Mouse (Mus musculus) natural killer cell, adult 2 months (primary cell): ENCODE data around the gene Gm11172.
A peak's percentile ranks its signal among the peaks of the same experiment; 100 is the strongest.

Source experiments
- DNase-seq, 2 experiments: peaks; one replicate each; pipeline ENCODE4 v3.0.0; 2022; ENCODE audit warnings: low spot score in 2 of 2

The Gm11172 gene

DNA sequence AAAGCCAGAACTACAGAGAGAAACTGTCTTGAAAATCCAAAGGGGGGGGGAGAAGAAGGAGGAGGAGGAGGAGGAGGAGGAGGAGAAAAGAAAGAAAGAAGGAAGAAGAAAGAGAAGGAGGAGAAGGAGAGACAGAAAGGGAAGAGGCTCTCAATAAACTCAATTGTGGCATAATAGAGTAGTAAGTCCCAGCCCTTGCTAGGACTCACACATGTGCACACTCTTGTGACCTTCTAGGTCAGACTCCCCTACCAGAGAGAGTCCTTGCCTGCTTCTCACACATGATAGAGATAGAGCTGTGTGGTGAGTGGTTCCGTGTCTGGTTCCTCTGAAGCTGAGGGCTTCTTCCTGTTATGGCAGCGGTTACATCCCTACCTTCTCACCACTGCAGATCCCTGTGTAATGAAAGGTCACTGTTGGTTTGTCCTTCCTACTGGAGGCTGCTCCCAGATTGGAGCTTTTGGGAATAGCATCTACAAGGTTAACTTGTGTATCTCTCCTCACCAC is at the start of gene Gm11172:
Gene Gm11172, plus strand, starts transcription at position 51 of the 507 bp plus-strand sequence.
- DNase-seq: no peak

DNA sequence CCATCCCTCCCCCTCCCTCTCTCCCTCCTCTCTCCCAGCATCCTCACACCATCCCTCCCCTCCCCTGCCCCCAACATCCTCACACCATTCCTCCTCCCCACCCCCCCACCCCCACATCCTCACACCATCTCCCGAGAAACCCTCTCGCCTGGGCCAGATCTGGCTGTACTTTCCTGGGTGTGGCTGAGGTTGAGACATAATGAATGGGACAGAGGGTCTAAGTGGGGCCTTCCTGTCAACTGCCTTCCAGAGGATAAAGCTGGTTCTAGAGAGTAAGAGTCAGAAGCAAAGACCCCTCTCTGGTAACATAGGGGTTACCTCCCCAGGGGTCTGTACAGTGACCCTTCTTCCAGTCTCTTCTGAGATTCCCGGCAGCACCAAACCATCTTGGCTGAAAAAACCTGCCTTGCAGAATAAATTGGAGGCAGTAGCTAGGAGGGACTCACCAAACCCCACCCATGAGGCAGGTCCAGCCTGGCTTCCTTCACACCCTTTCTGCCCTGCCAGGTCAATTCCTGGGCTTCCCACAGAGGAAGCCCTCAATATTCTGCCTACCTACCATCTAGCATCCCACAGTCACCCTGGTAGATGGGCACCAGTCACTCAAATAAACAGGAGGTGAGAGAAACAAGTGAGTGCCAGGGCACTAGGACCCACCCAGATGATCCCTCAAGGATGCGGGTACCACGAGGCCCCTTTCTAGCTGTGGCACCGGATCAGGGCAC is 49.0 kb upstream of the Gm11172 start:
- no peak for DNase-seq

DNA sequence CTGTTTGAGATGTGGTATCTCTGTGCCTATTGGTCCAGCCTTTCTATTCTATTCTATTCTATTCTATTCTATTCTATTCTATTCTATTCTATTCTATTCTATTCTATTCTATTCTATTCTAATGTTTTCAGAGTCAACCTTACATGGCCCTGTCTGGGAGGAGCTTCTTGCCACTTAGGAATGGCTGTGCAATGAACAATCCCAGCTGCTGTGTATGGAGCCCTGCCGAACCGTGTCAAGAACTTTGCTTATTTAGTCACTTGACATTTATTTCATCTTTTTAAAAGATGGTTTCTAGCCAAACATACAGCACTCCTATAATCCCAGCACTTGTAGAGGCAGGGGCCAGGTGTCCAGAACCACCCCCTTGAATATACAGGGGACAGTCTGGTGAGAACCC is 48.4 kb upstream of the Gm11172 start:
- DNase-seq: no peak

DNA sequence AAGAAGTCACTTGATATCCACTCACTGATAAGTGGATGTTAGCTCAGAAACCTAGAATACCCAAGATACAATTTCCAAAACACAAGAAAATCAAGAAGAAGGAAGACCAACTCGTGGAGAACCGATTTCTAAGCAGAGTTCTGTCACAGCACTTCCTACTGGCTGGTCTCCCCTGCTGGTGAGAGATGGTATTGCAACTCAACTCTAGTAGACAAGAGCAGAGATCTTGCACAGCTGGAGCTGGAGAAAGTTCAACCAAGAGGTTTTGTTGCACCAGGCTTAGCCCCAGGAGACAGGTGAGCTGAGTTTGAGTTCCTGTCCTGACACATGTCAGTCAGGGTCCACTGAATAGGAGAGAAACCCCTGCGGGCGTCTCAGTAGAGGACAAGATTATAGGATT is 45.6 kb upstream of the Gm11172 start:
- DNase-seq: peak; percentile 69 to 79

DNA sequence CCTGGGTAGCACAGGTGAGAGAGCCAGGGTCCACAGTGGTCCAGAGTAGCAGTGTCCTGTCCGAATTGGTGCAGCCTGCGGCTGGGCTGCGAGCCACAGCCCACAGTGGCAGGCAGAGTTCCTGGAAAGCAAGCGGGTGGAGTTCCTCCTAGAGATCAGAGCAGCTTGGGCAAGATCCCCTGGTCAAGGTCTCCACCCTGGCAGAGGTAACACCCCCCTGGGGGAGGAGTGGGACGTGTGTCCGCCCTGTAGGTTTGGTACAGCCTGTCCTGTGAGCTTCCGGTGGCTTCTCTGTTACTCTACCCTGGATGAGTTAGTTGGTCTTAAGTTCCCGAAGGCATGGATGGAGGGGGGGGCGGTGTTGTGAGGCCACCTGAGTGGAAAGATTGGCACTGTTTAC is 43.9 kb upstream of the Gm11172 start:
- peak; percentile 47 to 58 for DNase-seq

- peak; percentile 35 to 37 for DNase-seq
Measured at GRCm38 (mm10) chr16:10769661-10770060, 43.1 kb upstream of the Gm11172 start.

GRCm38 (mm10) chr16:10770531-10771325 is 42.0 kb upstream of the Gm11172 start:
- no peak for DNase-seq

DNA sequence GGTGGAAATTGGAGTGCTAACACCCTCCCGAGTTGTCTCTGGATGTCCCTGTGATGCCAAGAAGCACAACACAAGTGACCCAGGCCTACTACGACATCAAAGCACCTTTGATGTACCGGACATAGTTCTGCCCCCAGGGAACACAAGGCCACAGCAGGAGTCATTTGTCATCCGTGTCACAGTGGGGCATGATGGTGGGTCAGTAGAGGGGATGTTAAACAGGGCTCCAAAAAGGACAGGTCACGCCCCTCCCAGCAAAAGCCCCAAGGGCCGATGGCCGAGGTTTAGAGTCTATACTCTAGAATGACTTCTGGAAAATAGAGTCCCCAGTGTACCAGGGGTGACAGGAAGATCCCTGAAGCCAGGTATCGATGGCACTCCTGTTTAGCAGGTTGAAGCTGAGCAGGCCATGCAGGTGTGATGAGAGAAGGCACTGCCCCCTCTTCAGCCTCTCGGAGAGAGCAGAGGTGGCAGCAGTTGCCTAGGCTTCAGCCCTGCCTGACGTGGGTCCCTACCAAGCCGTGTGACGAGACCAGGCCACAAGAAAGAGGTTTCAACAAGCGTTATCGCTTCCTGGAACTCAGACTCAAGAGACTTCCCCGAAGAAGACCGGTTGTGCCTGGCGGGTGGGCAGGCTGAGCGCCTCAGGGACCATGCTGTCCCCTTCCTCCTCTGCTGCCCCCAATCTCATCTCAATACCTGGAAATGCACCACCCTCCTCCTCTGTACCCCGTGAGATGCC is 40.8 kb upstream of the Gm11172 start:
- peak; percentile 78 to 84 for DNase-seq

- no peak for DNase-seq
Measured at GRCm38 (mm10) chr16:10773543-10773942, 39.2 kb upstream of the Gm11172 start.

DNA sequence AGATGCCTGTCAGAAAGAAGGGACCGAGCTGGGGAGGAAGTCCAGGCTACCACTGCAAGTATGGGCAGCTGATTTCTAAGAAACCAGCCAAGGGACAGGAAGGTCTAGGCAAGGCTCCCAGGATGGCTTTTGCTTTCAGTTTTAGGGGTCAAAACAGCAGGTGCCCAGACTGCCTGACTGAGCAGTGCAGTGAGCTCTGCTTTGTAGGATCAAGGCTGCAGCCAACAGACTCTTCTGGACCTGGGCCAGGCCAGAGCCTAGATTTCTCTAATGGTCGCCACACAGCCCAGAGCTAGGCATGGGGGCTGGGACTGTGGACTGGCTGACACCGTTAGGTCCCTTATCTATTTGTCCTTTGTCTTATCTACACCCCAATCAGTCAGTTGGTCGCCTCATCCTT is 38.0 kb upstream of the Gm11172 start:
- DNase-seq: peak; percentile 28 to 50

DNA sequence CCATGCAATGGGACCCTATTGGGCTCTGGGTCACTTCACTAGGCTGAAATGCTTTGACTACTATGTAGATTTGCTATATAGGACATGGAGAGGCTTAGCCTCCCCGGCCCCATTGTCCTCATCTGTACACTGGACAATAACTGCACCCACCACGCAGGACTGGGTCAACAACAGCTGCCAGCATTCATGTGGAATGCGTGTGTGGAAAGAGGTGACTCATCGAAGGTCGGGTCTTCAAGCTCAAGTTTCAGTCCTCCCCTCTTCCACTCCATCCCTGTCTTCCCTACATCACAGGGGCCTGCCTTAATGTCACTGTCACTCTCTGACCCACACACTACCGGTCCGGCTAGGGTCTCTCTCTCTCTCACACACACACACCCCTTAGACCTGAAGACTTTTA is 36.4 kb upstream of the Gm11172 start:
- no peak for DNase-seq

- DNase-seq: no peak
Measured at GRCm38 (mm10) chr16:10777579-10778160, 35.0 kb upstream of the Gm11172 start.

DNA sequence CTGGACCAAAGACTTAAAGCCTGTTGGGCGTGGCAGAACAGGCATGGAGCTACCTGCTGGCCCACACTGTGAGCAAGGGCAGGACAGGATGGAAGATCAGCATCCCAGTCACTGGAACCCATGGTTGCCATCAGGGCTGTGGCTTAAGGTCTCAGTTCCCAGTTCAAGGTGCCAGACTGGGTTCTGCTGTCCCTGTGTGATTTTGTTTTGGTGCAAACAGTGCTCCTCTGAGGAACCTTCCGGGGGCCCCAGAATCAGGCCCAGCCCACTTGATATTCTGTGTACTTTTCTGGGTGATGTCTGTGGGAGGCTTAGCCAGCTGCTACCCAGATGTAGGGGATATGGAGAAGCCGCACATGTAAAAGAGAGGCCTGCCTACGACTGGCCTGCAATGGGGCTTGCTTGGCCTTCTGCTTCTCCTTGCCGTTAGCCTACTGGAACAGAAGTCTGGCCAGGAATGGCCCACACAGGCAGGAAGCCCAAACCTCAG is 32.0 kb upstream of the Gm11172 start:
- no peak for DNase-seq

DNA sequence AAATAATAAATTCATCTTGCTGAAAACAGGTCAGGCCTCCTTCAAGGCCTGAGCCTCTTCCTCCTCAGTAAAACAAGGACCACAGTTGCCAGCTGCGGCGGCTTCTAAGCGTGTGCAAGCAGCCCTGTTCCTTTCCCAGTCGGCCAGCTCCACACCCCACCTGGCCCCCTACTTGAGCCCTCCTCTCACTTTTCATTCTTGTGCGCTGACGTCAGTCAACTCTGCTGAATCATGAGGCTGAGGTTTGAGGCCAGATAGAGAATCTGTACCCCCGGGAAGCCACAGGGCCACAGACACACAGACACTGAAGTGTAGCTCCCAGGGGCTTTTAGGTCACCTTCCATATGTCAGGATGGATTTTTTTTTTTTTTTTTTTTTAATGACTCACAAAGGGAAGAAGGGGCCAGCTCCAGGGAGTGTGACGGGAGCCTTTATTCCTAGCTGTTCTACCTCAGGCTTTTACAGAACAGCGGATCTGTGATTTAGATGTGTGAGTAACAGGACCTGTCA is 30.8 kb upstream of the Gm11172 start:
- peak; percentile 43 to 53 for DNase-seq

DNA sequence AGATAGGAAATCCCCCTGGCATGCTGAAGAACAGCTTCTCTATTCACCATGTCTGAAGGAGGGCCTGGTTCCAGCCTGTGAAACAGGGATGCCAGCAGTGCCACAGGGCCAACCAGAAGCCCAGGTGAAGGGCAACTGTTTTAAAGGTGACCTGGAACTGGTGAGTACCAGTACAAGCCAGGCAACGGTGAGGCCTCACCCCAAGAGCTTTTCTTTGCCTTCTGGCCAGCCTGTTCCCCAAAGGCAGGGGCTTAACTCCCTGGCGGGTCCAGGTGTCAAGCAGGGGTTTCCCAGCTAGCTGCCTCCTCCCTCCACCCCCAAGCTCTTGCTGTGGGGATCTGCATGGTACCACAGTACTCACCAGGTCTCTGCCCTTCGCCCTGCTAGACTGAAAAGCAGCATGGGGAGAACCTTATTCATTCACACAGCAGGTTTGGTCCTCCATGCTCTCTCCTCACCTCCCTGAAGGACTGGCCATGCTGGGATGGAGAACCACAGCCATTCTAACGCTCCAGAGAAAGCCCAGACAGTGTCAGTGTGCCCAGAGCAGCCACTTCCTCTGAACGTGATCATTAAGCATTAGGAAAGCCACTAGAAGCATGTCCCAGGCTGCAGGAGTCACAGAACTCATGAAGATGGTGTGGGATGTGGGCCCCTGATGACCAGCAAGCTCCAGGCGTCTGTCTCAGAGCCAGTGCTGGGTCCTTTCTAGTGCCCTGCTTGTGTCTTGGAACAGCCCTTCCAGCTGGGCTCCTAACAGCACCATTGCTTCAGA is 30.2 kb upstream of the Gm11172 start:
- peak; percentile 34 to 50 for DNase-seq

DNA sequence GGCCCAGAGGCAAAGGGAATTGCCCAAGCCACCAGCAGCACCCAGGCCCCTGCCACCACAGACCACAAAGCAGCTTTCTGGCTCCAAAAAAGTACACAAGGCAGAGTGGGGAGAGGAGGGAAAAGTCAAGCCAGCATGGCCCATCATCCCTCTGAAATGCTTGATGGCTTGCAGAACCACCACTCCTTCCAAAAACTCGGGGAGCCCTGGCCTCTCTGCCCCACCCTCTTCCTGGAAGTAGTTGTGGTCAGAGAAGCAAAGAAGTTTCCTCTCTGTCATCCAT is 29.6 kb upstream of the Gm11172 start:
- DNase-seq: peak; percentile 52 to 64

GRCm38 (mm10) chr16:10783451-10783850 is 29.3 kb upstream of the Gm11172 start:
- no peak for DNase-seq

- DNase-seq: peak; percentile 9 to 40
Measured at GRCm38 (mm10) chr16:10783883-10784792, 28.6 kb upstream of the Gm11172 start.

GRCm38 (mm10) chr16:10784793-10785370 is 27.8 kb upstream of the Gm11172 start:
- DNase-seq: peak; percentile 93 to 94
